Mouse (Mus musculus) lung, postnatal 25 days (tissue): ENCODE measurements around the gene Nup210l.
"Not testable (repeated sequence)": the region's sequence is repeated elsewhere in the genome, so short reads cannot be mapped to it uniquely, and the experiment has no call there.

Source experiments
- DNase-seq: peaks from one replicate; pipeline ENCODE4 v3.0.0; 2022; ENCODE audit warnings: low spot score

Nup210l gene

GRCm38 (mm10) chr3:90097928-90098327 lies 6.0 kb upstream of the Nup210l start:
- DNase-seq = no peak

- DNase-seq = no peak
Observed at GRCm38 (mm10) chr3:90101010-90101409, 2.9 kb upstream of the Nup210l start.

- no peak for DNase-seq
Observed at GRCm38 (mm10) chr3:90101673-90102072, 2.3 kb upstream of the Nup210l start.

DNA sequence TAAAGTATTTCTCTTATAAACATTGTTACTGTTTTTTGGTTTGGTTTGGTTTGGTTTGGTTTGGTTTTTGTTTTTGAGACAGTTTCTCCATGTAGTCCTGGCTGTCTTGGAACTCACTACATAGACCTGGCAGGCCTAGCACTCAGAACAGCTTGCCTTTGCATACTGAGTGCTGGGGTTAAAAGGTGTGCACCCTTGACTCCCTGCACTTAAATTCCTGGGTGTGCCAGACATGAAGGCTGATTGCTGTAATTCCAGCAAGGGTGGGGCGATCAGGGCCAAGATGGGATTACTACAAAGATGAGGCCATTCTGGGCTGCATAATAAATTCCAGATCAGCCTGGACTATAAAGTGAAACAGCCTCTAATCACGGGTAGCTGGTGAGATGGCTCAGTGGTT lies 1.7 kb upstream of the Nup210l start:
- peak; percentile 61 for DNase-seq

DNA sequence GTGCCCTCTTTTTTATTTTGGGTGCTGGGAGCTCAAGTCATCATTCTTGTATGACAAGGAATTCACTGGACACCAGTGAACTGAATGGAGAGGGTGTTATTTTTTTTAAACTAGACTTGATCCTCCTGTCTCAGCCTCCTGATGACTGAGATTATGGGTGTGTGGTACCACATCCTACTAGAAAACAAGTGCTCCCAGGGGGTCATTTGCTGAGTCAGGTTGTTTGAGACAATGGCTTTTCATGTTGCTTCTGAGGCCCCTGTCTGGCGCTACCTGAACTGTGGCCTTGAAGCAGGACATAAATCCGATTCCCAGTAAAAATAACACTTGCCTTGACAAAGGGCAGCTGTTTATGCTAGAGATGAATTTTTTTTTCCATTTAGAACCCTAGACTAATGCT lies 756 bp upstream of the Nup210l start:
- no peak for DNase-seq

DNA sequence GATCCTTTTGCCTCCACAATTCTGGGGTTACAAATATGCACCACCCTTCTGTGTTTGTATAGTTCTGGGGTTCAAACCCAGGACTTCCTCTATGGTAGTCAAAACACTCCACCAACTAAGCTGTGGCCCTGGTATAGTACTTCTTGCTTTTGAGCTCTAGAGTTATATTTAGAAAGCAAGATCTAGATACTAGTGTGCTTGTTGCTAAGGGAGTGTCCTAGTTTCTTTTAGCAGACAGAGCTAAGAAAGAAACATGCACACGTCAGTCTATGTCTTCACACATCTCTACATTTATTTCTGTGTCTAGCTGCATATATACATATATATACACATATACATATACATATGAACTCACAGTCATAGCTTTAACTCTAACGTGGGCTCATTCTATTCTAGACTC lies 7.8 kb downstream of the Nup210l start:
- peak; percentile 42 for DNase-seq

DNA sequence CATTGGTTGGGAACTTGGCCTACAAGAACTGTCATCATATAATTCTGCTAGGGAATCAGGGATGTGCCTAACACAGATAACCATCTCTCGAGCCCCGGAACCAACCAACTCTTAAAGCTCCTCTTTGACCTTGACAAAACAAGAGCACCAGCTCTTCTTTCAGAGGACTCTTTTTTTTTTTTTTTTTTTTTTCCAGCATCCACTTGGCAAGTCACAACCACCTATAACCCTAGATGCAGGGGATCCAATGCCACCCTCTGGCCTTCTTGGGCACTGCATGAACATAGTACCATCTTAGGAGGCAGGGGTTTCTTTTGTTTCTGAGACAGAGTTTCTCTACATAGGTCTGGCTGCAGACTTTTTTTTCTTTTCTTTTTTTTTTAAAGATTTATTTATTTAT lies 10.4 kb downstream of the Nup210l start:
- peak; percentile 36 for DNase-seq

DNA sequence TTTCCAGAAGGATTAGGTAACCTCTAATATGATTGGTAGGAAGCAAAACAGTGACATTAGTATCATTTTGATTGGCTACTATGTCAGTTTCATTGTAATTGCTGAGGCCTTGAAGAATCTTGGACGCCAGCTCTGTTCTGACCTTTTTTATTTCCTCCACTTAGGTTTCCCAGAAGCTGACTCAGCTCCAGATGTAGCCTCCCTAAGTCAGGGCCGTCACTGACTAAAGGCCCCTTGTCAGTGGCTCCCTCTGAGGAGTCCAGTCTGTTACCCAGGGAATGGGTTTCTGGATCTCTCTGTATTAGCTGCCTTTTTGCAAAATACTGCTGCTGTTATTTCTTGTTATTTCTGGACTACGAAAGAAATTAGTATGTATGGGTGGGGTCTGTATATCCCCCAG lies 11.6 kb downstream of the Nup210l start:
- no peak for DNase-seq

DNA sequence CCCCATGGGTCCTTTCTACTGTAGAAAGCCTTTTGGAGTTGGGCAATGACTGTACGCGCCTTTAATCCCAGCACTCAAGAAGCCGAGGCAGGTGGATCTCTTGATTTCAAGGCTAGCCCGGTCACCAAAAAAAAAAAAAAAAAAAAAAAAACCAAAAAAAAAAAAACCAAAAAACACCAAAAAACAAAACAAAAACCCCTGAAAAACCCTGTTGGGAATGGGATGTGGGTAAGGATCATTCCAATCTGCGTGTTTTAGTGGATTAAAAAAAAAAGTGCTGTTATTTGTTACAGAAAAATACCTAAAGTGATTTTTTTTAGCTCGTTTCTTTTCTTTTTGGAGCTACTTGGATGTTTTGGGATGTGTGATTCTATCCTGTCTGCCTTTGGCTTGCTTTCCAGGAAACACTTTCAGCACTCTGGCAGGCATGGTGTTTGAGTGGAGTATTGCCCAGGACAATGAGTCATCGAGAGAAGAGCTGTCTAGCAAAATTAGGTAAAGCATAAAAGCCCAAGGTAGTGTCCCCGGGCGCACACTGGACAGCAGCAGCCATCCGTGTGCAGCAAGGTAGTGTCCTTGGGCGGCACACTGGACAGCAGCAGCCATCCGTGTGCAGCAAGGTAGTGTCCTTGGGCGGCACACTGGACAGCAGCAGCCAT lies 14.3 kb downstream of the Nup210l start:
- DNase-seq = peak; percentile 57

DNA sequence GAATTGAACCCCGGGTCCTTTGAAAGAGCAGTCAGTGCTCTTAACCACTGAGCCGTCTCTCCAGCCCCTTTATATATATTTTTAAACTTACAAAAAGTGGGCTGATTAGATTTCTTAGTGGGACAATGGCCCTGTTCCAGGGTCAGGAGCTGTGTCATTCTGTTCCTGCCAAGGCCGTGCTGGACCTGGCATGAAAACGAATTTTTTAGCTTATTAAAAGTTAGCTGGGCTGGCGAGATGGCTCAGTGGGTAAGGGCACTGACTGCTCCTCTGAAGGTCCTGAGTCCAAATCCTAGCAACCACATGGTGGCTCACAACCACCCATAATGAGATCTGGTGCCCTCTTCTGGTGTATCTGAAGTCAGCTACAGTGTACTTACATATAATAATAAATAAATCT lies 18.1 kb downstream of the Nup210l start:
- DNase-seq = not testable (repeated sequence)

DNA sequence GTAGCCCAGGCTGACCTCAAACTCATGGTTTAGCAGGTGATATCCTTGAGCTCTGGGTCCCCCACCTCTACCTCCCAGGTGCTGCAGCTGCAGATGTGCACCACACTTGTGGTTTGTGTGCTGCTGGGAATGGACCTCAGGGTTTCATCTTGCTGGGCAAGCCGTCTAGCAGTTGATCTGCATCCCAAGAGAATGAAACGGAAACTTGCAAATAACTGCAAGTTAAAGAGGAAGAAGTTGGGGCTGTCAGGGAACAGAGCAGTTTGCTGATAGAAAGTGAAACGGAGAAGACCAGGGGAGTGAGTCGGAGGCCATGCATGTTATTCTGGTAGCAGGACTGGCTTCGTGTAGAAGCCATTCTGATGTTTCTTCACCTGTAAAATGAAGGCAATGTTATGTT lies 21.8 kb downstream of the Nup210l start:
- DNase-seq = peak; percentile 13

DNA sequence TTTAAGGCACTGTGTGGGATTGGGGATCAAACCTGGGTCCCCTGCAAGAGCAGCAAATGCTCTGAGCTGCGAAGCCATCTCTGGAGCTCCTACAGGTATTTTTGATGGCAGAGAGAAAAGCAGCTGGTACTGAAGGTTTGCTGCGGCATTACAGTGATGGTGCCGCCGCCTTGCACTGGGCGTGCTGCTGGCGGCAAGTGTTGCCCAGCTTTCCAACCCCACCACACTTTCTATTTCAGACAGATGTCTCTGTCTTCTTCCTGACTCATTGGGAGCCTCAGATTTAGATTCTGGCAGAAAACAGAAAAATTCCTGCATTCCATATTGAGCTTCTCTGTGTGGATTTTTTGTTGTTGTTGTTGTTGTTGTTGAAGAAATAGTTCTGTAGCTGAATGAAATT lies 23.9 kb downstream of the Nup210l start:
- DNase-seq = no peak

- DNase-seq = no peak
Observed at GRCm38 (mm10) chr3:90132745-90133144, 28.8 kb downstream of the Nup210l start.

DNA sequence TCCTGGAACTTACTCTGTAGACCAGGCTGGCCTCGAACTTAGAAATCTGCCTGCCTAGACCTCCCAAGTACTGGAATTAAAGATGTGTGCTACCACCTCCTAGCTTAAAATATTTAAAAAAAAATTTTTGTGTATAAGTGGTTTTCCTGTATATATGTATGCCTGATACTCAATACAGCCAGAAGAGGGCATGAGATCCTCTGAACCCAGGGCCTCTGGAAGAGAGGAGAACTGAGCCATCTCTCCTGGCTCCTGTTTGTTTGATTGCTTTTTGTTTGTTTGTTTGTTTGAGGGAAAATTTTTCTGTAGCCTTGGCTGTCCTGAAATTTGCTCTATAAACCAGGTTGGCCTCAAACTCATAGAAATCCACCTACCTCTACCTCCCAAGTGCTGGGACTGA lies 29.4 kb downstream of the Nup210l start:
- no peak for DNase-seq

DNA sequence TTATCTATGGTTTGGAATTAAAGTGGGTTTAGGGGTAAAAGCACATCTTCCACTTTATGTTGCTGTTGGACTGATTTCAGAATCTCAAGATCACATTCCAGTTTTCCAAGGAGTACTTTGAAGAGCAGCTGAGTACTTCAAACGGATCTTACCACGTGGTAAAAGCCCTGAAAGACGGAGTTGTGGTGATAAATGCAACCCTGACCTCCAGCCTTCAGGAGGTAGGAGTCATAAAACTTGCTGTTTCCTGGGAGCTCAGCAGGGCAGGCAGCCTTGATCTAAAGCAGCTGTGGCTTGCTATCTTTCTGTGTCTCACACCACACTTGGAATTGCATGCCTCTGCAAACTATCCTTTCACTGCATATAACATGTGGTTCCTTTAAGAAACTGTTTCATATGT lies 30.6 kb downstream of the Nup210l start:
- DNase-seq = peak; percentile 12

DNA sequence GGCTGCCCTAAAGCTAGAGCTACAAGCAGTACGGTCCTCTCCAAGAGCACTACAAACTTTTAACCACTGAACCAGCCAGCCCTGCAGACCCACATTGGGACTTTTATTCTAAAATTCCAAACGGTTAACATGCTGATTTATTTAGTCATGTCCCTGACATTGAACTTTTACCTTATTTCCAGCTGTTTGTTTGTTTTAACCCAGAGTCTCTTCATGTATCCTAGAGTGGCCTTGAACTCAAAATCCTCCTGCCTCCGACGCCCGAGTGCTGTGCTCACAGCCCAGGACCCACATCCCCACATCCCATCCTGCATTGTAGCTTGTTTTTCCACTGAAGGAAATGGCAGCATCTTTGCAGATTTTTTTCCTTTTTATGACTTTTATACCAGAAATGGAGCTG lies 31.1 kb downstream of the Nup210l start:
- no peak for DNase-seq

GRCm38 (mm10) chr3:90136660-90137059 lies 32.7 kb downstream of the Nup210l start:
- DNase-seq = peak; percentile 31

DNA sequence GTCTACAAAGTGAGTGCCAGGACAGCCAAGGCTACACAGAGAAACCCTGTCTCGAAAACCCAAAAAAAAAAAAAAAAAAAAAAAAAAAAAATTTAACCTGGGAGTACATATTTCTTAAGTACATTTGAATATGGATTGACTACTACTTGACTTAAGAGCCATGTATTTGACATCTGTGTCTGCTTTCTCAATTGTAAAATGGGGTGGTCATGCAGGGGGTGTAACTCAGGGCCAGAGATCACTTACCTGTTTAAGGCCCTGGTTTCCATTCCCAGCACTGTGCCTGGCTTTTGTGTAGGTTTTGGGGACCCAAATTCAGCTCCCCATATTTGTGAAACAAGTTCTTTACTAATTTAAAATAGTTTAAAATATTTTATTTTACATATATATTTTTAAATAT lies 33.7 kb downstream of the Nup210l start:
- no peak for DNase-seq

GRCm38 (mm10) chr3:90139962-90140361 lies 36.0 kb downstream of the Nup210l start:
- DNase-seq = no peak

DNA sequence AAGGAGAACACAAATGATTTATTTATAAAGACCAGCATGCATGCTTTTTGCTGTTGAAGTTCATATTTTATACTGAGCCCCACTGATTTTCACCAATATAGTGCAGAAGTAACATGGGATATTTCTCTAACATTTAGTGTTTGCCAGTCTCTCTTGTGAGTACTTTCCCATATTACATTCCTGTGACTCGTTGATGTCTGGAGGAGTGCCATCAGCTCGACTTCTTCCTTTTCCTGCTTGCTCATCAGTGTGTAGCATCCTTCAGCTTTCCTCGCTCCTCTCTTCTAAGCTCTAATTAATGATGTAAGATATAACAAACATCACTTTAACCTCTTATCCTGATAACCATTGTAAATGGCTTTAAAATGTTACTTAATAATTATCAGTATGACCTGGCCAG lies 41.5 kb downstream of the Nup210l start:
- DNase-seq = no peak

DNA sequence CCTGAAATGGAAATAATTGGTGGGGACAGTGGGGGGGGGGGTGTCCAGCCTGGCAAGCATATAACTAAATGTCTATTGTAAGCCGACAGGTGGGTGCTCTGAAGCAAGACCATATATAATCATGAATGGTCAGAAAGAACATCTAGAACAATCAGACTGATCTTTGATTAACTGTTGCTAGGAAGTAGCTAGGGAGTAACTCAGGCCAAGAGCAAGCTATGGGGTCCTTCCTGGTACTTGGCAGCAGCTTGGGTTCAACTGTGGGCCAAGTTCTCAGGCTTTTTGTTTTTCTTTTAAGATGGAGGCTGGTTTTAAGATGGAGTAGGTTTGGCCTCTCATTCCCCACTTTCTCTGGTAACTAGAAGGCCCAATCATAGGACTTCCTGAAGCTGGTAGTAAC lies 42.7 kb downstream of the Nup210l start:
- no peak for DNase-seq

DNA sequence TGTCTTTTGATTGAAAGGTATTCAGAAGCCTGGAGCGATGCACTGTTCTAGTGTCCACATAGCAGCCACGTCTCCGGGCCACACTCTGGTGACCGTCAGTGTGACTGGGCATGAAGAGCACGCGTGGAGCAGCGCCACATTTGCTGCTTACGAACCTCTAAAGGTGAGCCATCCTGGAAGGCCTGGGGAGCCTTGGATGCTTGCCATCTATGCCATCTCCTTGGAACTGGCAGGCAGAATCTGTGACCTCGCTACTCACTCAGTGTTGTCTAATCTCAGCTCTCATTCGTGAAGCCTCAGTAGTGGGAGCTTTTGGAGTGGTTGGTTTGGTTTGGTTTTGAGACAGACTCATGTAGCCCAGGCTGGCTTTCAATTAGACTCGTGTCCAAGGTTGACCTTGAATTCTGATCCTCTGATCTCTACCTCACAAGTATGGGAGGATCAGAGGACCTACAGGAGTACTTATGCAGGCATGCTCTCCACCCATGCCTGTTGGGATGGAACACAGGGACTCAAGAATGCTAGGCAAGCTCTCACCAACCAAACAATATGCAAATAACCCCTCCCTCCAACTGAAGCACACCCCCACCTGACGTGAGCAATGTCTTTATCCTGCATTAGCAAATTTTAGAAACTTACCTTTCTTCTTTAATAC lies 47.3 kb downstream of the Nup210l start:
- DNase-seq = no peak

DNA sequence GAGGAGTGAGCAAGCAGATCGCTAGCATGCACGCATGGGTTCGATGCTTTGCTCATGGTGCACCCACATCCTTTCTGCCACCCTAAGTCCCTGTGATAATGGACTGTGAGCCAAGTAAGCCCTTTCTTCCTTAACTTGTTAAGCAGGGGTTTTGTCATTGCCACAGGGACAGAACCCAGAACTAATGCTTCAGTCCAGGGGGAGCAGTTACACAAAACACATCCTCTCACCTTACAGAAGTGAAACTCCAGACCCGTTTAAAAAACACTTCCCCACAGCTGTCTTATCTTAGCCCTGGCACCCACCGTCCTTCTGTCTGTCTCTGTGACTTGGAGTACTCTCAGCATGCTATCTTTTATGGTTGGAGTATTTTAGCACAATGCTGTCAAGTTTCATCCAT lies 52.1 kb downstream of the Nup210l start:
- peak; percentile 5 for DNase-seq

DNA sequence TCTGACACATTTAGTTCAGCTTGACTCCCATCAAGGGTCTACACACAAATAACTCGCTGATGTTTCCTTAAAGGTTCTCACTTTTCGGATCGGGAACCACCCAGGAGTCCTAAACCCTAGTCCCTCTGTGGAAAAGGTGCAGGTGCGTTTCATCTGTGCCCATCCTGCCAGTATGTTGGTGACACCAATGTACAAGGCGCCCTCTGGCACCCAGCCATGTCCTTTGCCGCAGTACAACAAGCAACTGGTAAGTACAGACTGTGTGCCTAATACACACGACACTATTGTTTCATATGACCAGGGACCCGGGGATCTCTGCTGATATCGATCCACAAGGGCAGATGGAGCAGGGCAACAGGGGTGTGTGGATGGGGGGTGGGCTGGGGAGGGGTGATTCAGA lies 55.8 kb downstream of the Nup210l start:
- DNase-seq = no peak
